Mouse (Mus musculus) brain, adult 2 months (tissue): ENCODE measurements at regions not wholly inside any gene's neighbourhood (a gene's known extent, or its start where the extent isn't known, plus 50 kb on each side); places are given as distances from the start of the nearest gene placed in this dataset.

Experiments
- DNase-seq: peaks from one replicate; pipeline ENCODE4 v3.0.0; 2011; ENCODE audit warnings: low read depth, low spot score

DNA sequence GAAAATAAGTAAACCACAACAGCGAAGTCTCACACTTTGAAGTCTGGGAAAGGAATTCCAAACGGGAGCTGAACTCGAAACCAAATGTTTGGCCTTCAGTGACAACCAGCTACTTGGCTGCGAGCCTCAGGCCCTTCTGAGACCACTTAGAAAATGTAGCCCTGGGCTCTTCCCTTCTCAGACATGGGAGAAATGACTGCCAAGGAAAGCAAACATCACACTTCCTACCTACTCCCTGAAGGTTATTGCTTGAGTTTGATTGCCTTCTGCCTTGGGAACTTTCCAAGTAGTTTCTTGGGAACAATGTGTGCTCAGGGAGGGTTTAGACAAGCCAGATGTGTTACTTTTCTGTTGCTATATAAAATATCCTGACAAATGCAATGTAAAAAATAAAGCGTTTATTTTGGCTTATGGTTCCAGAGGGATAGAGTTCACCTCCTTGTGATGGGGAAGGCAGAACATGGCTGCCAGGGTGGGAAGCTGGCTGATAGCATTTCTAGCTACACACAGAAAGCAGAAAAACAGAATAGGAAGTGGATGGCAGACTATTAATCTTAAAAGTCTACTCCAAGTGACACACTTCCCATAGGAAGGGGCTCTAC is 194.8 kb upstream of the Rack1 start:
- DNase-seq, result peak; percentile 65

DNA sequence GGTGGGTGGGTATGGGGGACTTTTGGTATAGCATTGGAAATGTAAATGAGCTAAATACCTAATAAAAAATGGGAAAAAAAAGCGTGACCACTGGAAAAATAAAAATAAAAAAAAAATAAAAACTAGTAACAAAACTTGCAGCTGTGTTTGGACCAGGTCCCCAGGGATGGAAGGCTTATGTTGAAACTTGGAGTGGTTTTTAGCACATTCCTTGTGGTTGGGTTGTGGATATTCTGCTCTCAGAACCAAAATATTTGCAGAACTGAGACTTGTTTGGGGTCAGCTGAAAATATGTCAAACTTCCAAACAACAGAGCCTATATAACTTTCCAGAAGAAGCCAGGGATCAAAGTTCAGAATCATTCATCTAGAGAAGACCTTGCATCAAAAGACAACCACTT is 199.0 kb upstream of the Rack1 start:
- DNase-seq, result no peak

DNA sequence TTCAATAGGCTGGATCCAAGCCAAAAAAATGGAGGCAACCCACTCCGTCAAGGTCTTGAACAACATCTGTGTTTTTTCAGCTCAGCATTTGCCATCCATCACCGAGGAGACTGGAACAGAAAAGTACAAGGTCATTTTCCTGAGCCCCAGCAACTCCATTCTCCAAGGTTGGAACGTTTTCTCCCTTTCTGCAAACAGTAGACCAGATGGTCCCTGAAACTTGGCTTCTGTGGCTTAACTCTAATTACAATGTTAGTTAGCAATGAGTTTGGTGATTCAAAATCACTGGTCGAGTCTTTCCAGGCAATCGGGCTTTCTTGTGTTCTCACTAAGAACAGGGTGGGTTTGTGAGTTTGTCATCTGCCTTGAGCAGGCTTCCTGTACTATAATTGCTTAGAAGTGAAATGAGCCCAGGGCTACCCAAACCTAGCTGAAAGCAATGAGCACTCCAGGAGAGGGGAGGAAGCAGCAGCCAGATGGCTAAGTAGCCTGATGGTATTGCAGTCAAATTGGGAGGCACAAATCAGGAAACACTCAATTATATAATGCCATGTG is 200.5 kb upstream of the Rack1 start:
- DNase-seq, result peak; percentile 67

DNA sequence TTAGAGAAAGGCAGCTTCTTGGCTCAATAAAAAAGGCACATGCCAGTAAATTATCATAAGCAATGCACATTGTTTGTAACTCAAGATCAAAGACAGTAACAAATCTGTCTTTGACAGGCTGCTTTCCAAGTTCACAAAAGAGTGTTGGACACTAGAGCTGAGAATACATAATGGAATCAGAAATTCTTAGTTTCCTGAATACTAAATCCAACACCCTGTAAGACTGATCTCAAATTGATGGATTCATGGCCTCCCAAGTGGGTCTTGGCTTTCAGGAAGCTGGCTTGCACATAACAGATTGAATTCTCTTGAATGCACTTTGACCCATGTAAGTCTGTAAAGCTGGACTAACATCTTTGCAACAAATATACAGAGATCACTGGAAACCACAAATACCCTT is 201.1 kb upstream of the Rack1 start:
- no peak for DNase-seq

DNA sequence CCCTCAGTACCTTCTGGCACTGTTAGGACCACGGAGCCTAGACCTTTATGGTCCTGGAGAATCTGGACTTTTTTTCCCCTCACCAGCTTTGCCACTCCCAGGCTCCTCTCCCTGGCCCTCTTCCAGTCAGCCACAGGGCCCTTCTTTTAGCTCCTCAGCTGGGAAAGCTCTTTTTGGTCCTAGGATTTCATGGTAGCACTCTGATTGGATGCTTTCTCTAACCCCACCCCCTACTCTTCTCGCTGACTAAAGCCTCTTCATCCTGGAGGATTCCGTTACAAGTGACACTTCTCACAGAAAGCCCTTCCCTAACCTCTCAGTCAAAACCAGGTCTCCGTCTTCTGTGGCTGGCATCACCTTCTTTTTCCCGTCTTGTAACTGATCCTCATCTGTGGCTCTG is 205.7 kb upstream of the Rack1 start:
- no peak for DNase-seq

DNA sequence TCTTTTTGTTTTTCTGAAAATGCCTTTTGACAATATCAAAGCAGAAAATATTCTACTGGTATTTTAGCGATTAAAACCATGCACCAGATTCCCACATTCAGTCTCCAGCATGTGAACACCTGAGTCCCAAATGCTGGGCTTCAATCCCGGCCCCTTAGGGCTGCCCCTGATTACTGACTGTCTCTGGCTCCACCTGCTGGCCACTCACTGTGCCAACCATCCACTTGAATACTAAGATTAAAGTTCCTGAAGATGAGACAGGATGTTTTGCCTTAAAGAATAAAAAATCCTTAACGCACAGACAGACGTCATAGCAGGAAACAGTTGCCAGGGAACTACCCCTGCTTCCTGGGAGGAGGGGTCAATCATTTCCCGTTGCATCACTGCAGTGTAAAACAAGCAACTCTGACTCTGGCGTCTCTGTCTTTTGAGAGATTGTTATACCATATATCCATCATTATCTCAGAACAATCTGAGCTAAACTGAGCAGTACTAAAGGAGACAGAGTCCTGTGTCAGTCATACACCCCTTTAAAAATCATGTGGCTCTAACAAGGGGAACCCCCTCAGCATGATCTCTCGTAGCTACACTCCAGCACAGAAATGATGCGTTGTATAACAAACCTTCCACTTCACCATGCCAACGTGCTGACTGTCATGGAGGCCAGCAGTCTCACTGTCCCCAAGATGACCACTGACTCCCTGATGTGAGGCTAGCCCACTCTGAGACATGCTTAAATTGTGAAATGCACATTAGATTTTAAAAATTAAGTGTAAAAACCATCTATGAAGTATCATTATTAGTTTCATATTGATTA is 211.1 kb upstream of the Rack1 start:
- DNase-seq, result peak; percentile 67

DNA sequence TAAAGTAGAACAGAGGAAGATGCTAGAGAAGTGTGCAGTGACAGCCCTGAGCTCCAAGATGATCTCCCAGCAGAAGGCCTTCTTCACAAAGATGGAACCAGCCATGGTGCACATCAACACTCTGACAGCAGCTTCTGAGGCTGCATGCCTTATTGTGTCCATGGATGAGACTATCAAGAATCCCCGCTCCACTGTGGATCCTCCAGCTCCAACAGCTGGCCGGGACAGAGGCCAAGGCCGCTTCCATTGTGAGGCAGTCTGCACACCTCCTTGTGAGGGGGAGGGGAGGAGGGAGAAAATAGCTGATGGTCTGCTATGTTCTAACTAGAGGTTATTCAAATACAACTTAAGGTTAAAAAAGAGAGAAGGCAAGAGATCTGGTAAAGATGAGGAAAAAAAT is 231.4 kb upstream of the Rack1 start:
- no peak for DNase-seq

DNA sequence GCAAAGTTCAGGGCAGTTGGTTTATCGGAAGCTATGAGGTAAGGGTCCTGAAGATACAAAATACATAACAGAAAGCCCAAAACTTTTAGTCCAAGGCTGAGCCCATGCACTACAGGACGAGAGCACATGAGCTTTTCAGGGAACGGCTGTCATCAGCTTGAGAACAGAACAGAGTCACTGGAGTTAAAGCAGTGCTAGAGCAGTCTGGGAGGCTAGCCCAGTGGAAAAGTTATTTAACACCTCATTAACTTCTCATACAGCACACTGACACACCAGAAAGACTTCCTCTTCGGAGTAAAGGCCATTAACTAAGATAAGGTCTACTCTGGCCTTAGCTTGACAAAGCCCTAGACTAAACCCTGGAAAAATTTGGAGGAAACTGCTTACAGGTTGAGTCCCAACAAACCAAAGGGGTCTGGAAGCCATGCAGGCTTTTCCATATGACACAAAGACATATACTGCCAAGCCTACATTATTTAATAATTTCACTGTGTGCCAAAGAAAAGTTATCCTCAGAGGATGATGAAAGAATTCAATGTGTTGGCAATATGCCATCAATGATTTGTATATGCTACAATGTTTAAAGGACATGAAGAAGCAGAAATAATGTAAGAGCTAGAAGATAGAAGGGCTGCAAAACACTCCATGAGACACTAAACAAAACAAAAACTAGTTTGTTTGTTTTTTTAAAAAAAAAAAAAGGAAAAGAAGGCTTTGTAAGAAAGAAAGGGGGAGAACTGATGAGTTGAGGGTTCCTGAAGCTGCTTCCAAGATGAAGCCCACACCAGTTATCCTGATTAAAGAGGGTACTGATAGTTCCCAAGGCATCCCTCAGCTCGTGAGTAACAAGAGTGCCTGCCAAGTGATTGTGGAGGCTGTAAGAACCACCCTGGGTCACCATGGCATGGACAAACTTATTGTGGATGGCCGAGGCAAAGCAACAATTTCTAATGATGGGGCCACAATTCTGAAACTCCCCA is 232.3 kb upstream of the Rack1 start:
- DNase-seq, result no peak

DNA sequence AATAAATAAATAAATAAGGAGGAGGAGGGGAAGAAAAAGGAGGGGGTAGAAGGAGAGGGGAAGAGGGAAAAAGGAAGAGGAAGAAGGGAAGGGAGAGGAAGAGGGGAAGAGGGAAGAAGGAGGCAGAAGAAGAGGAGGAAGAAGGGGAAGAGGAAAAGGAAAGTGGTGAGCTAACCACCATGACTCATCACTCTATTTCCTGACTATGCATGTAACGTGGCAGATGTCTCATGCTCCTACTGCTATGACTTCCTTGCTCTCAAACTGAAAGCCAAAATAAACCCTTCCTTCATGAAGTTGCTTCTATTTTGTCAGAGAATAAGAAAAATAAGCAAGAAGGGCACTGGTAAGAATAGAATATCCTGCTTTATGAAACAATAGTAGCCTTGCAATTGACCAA is 242.1 kb upstream of the Rack1 start:
- peak; percentile 46 for DNase-seq

DNA sequence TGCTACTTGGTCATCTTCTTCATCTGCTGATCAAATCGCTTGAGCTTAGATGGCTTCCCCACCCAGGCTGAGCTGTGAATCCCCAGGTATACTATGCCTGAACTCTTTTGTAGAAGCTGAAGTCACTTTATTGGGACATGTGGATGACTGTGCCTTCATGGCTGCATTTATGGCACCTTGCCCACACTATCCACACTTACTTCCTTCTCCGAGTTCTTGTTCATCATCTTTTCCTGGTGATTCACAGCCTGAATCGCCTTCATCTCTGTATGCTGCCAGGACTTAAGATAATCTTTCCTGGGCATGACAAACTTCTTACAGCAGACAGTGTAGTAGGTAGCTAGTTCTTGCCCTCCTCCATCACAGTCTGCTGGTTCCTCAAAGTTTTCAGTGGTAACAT is 248.1 kb upstream of the Rack1 start:
- DNase-seq, result peak; percentile 63

DNA sequence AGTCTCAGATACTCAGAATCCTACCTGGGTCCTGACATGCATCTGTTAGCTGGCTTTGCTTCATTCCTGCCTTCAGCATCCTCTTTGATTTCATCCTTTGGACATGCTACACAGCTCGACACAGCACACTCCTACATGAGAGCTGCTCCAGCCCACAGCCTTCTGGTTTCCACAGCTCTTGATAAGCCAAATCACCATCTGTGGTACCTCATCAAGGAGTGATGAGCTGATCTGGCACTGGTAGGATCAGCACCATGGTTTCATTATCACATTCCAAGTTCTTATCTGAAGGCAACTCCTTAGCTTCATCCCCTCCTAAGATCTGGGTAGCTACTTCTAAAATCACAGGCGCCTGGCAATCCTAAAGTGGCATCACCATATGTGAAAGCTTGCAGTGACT is 248.9 kb upstream of the Rack1 start:
- peak; percentile 88 for DNase-seq

DNA sequence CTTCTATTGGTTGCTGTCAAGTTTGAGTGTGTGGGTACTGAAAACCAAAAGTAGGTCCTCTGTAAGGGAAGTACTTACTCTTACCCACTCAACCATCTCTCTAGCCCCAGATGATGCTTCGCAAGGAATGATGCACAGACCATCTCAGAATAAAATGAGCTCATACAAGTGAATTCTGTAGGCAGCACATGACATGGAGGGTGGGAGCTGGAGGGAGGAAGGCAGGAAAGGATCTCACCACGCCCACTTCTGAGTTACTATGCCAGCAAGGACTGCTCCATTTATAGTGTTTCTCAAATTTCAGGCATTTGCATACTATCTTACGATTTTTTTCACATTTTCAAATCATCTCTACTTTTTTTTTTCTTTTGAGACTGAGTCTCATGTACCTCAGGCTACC is 273.8 kb upstream of the Rack1 start:
- DNase-seq, result peak; percentile 66

DNA sequence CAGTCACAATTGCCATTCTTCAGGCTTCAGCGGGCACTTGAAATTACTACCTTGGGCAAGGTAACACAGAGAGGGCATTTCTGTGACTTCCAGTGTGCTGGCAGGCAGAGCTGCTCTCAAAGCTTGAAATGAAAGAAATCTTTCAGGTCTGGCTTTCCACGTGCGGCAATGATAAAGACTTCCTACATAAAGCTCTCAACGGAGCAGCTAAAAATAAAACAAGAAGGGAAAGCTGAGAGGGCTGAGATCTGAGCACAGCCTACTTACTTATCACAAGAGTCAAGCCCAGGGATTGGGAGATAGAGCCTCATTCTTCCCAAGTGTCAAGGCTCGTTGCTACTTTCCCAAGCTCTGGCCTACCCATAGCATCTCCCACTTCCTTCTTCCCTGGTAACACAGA is 274.6 kb upstream of the Rack1 start:
- peak; percentile 63 for DNase-seq

DNA sequence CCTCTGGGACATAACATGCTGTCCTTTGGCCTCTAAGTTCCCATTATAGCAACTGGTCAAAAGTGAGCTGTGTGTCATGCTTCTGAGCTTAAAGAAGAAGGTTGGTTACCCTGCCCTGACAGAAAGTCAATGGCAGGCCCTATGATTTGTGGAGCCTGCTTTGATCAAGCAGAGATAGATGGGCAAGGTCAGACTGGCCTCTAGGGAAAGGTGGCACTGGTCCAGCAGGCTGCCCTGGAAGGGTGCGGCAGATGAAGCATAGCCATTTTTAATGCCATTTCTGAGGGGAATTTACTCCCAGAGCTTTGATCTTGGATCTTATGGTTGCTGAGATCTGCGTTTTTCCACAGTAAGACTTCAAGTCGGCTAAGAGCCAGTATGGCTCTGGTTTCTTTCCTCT is 293.2 kb upstream of the Rack1 start:
- DNase-seq, result no peak

DNA sequence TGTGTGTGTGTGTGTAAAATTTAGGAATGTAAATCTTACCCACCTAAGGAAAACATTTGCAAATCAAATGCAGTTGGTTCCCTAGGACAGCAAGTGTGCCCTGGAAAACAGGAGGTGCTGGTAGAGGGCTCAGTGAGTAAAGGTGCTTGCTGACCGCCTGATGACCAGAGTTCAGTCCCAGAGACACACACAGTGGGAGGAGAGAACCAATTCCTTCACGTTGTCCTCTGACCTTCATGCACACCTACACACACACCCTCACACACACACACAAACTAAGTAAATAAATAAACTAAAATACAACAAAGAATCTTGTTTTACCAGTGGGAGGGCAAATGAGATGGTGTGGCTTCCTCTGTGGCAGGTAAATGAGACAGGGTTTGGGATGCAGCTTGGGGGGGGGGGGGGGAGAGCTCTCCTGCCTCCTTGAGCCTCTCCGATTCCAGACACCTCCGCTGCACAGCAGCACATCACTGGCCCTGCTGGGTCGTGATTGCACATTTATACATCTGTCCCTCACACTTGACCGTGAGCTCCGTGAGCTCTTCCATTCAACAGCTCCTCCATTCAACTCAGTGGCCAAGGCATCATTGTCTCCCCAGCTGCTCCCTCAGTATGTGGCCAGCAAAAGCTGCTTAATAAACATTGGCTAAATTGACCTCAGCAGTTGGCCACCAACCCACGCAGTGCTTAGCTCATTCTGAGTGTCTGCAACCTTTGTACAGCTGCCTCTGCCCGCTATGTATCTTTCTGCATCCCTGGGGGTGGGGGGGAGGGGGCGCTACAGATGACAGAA is 297.9 kb upstream of the Rack1 start:
- DNase-seq, result peak; percentile 20

DNA sequence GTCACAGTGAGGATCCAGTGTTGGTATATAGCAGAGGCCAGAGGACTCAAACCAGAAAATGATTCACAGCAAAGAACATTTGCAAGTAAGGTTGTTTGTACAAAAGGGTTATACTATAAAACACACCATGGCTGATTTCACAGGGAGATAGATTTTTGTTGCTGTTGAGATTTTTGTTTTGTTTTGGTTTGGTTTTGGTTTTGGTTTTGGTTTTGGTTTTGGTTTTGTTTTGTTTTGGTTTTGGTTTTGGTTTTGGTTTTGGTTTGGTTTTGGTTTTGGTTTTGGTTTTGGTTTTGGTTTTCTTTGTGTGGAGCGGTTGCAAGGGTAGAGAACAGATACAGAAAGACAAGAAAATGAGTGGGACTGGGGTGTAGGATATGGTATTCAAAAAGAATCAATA is 301.1 kb upstream of the Rack1 start:
- DNase-seq, result no peak

DNA sequence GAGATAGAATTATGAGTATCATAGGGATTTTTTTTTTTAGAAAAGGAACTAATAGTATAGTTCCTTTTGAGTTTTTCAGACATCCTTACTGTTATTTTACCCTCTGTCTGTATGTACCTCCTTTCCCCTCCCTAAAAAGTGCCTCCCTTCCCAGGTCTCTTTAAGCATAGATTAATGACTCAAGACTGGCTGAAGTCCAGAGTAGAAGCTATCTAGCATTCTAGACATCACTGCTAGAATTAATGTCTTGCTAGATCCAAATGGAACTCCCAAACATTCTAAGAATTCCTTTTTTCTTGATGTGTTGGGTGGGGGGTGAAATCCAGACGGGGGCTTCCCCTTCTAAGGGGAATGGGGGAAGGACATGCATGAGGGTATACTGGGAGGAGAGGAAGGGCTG is 311.8 kb upstream of the Rack1 start:
- DNase-seq, result no peak

DNA sequence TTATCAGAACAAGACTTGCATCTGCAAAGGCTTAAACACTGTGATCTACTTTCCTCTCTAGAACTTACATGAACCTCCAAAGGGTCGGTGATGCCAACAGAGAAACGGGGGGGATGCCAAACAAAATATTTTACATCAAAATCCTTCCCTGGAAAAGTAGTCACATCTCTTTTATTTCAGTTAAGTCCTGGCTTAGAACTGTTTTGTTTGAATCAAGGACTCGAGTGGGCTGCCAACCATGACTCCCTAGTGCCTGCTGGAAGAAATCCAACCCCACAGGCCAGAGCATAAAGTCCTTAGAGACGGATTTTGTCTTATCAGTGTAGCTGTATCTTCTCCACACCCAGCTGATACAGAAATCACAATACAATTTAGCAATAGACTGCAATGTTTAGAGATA is 336.1 kb upstream of the Rack1 start:
- no peak for DNase-seq

DNA sequence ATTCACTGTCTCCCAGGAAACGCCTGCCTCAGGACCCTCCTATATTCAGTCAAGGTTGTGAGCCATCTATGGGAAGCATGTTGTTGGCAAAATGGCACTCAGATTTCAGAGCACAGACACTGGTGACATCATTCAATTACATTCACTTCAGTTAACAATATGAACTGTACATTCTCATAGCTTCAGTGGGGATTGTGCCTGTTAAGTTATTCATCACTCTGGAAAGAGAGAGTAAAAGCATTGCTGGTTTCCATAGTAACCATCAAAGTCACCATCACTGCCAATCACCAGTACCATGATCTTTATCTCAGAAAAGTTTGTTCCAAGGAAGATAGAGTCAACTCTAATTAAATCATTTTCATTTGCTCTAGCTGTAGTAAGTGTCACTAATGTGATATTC is 350.2 kb upstream of the Rack1 start:
- DNase-seq, result no peak

DNA sequence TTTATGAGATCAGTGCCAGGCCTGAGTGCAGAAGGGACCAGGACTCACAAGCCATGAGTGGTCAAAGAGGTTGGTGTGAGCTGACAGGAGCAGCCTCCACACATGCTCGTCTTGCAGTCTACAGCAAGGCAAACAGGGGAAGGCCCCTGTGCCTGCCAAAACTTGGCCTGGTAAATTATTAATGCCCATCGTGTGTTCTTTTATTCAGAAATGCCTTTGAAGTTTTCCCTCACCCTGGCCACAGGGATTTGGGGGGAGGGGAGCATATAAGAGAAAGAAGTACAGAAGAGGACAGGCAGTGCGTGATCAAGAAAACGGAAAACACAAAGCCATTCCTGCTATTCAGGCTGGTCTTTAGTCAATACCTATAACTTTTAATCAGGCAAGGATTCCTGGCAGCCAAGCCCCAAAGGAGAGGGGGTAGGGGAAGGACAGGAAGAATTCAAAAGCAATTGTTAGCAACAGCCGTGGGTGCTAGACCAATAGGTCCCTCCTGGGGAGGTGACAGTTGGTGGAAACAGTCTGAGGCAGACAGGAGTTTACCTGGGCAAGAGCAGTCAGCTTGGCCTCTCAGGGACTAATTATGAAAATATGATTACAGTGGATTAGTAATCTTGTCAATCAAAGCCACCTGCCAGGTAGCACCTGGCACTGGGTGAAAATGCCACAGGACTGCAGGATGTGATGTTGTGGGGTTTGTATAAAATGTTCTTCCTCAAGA is 357.4 kb upstream of the Rack1 start:
- no peak for DNase-seq

DNA sequence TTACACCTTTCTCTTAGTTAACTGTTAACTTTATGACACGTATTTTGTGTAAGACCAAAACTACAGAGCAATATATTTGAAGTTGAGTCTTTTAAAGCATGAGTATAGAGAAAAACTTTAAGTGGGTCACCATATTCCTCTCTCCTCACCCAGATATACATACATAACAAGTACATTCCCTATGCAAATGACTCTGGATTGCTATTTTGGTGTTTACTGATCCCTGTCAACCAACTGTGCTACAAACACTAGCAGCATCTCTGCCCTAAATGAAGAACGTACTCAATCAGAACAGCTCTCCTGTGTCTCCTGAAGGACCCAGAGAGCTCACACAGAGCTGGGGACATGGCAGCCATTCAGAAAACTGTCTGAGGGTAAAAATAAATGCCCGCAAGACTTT is 363.4 kb upstream of the Rack1 start:
- no peak for DNase-seq
